Mouse (Mus musculus): ENCODE data around the gene Cela2a. TPM values are rescaled to one million over a fixed set of nuclear protein-coding genes. Genes with fewer than 3 reads are reported as not detected.
A peak's percentile ranks its signal among the peaks of the same experiment; 100 is the strongest.

Gene Cela2a
- total and polyA plus RNA-seq, 3 experiments, result 0.30 to 2.6 (median 0.43) TPM

- H3K79me2 ChIP-seq (replicated peaks; ENCODE audit: control insufficient read depth, extremely low read depth, insufficient read depth, poor library complexity, severe bottlenecking), result no peaks in the 10 kb centered on the region
- no peak overlapping the region for H3K9ac ChIP-seq (ENCODE audit: insufficient read depth, low read depth)
- H3K4me2 ChIP-seq (ENCODE audit: insufficient read depth, low read depth, poor library complexity, severe bottlenecking), result no peak overlapping the region
- in situ Hi-C loops (cut with MboI; ENCODE audit: low pct_ligation_motif_present, low pct_unique_long_range_greater_than_20kb, low sequenced_read_pairs) (no loop called here), dilution Hi-C loops (cut with MboI; ENCODE audit: extremely low pct_ligation_motif_present, extremely low pct_unique_long_range_greater_than_20kb, low sequenced_read_pairs) (no loop called here)
- H3K27ac ChIP-seq (ENCODE audit: insufficient read depth, low read depth), result no peak overlapping the region
- H3K4me1 ChIP-seq (ENCODE audit: control insufficient read depth in 1 of 2, insufficient read depth in 2 of 2), result peaks cover 23 to 63% of the 10 kb centered on the region in 2 experiments
- H3K4me3 ChIP-seq (replicated peaks in 1 of 3; ENCODE audit: low read depth in 2 of 3, low read length in 2 of 3, poor library complexity in 1 of 3), result no peak overlapping the region
- no peaks in the 10 kb centered on the region for H3K9me3 ChIP-seq (replicated peaks; ENCODE audit: low read length)
- TF ChIP-seq IRF4 (IDR thresholded peaks at IDR 0.05; ENCODE audit: low read depth, low read length) (peak; percentile 17; the same call in 1 of the 2 replicates), ETS1 (conservative IDR thresholded peaks at IDR 0.05; ENCODE audit: low read depth, low read length) (0 out of 2 replicates have a peak, but pooled peaks have one; percentile 9), BHLHE40 (IDR thresholded peaks at IDR 0.05; ENCODE audit: low read depth, low read length) (peak; percentile 58), GABPA (IDR thresholded peaks at IDR 0.05; ENCODE audit: insufficient replicate concordance, low read depth, low read length) (no peak), NRF1 (IDR thresholded peaks at IDR 0.05; ENCODE audit: low read depth, low read length) (no peak), EP300 (IDR thresholded peaks at IDR 0.05; ENCODE audit: low read length) (peak; percentile 26), USF2 (conservative IDR thresholded peaks at IDR 0.05; ENCODE audit: low read depth, low read length) (no peak), JUND (conservative IDR thresholded peaks at IDR 0.05; ENCODE audit: low read depth, low read length) (0 out of 2 replicates have a peak, but pooled peaks have one; percentile 22)
- DNase-seq (ENCODE audit: extremely low read depth), result peak; percentile 71
- no peaks in the 10 kb centered on the region for H3K27me3 ChIP-seq (replicated peaks)
- peaks cover 40 to 76% of the 10 kb centered on the region in 2 experiments for H3K36me3 ChIP-seq (replicated peaks in 1 of 2; ENCODE audit: control insufficient read depth in 1 of 2, insufficient read depth in 1 of 2, low read length in 1 of 2)
Measured at GRCm38 (mm10) chr4:141765008-141765407, 61.0 kb downstream of the Cela2a start.

Other genes with a start within 250 kb of the Cela2a start
- gene Fblim1, start 220.1 kb downstream of the Cela2a start, total RNA-seq (2012; rRNA removed), result 0.17 TPM in 2 replicates
- 0.07 and 0.09 TPM in 2 replicates for gene Fblim1, start 220.1 kb downstream of the Cela2a start, total RNA-seq (2014; rRNA removed)
- gene Fblim1, start 220.1 kb downstream of the Cela2a start, polyA plus RNA-seq (2012; ENCODE audit: insufficient read length, low read depth), result 0.97 and 1.2 TPM in 2 replicates
- gene Tmem82, start 207.5 kb downstream of the Cela2a start, total RNA-seq (2012; rRNA removed), result 3.8 and 5.2 TPM in 2 replicates
- gene Tmem82, start 207.5 kb downstream of the Cela2a start, total RNA-seq (2014; rRNA removed), result 0.58 and 0.68 TPM in 2 replicates
- gene Tmem82, start 207.5 kb downstream of the Cela2a start, polyA plus RNA-seq (2012; ENCODE audit: insufficient read length, low read depth), result 2.7 TPM in 2 replicates
- 0.63 and 0.64 TPM in 2 replicates for gene Slc25a34, start 202.3 kb downstream of the Cela2a start, total RNA-seq (2012; rRNA removed)
- 0.23 and 0.41 TPM in 2 replicates for gene Slc25a34, start 202.3 kb downstream of the Cela2a start, total RNA-seq (2014; rRNA removed)
- 1.2 and 1.7 TPM in 2 replicates for gene Slc25a34, start 202.3 kb downstream of the Cela2a start, polyA plus RNA-seq (2012; ENCODE audit: insufficient read length, low read depth)
- gene Plekhm2, start 161.3 kb downstream of the Cela2a start, total RNA-seq (2012; rRNA removed), result 12.3 and 13.7 TPM in 2 replicates
- 12.4 and 12.7 TPM in 2 replicates for gene Plekhm2, start 161.3 kb downstream of the Cela2a start, total RNA-seq (2014; rRNA removed)
- gene Plekhm2, start 161.3 kb downstream of the Cela2a start, polyA plus RNA-seq (2012; ENCODE audit: insufficient read length, low read depth), result 22.0 and 28.2 TPM in 2 replicates
- gene Rsc1a1, start 140.6 kb downstream of the Cela2a start, total RNA-seq (2012; rRNA removed), result 3.4 and 7.6 TPM in 2 replicates
- gene Rsc1a1, start 140.6 kb downstream of the Cela2a start, total RNA-seq (2014; rRNA removed), result 11.0 and 14.0 TPM in 2 replicates
- gene Rsc1a1, start 140.6 kb downstream of the Cela2a start, polyA plus RNA-seq (2012; ENCODE audit: insufficient read length, low read depth), result 0.16 and 7.0 TPM in 2 replicates
- 19.9 and 24.7 TPM in 2 replicates for gene Ddi2, start 102.7 kb downstream of the Cela2a start, total RNA-seq (2012; rRNA removed)
- gene Ddi2, start 102.7 kb downstream of the Cela2a start, total RNA-seq (2014; rRNA removed), result 18.0 and 18.4 TPM in 2 replicates
- 36.2 and 37.3 TPM in 2 replicates for gene Ddi2, start 102.7 kb downstream of the Cela2a start, polyA plus RNA-seq (2012; ENCODE audit: insufficient read length, low read depth)
- not detected in 2 replicates for gene Agmat, start 79.5 kb downstream of the Cela2a start, total RNA-seq (2012; rRNA removed)
- not detected in 2 replicates for gene Agmat, start 79.5 kb downstream of the Cela2a start, total RNA-seq (2014; rRNA removed)
- gene Agmat, start 79.5 kb downstream of the Cela2a start, polyA plus RNA-seq (2012; ENCODE audit: insufficient read length, low read depth), result not detected in 2 replicates
- 3.9 and 5.9 TPM in 2 replicates for gene Dnajc16, start 35.2 kb downstream of the Cela2a start, total RNA-seq (2012; rRNA removed)
- 3.1 and 3.8 TPM in 2 replicates for gene Dnajc16, start 35.2 kb downstream of the Cela2a start, total RNA-seq (2014; rRNA removed)
- 6.7 and 7.4 TPM in 2 replicates for gene Dnajc16, start 35.2 kb downstream of the Cela2a start, polyA plus RNA-seq (2012; ENCODE audit: insufficient read length, low read depth)
- gene Casp9, start 32.5 kb downstream of the Cela2a start, total RNA-seq (2012; rRNA removed), result 11.3 and 15.3 TPM in 2 replicates
- 3.7 and 5.2 TPM in 2 replicates for gene Casp9, start 32.5 kb downstream of the Cela2a start, total RNA-seq (2014; rRNA removed)
- gene Casp9, start 32.5 kb downstream of the Cela2a start, polyA plus RNA-seq (2012; ENCODE audit: insufficient read length, low read depth), result 14.5 and 15.1 TPM in 2 replicates
- gene Ctrc, start 20.2 kb upstream of the Cela2a start, total RNA-seq (2012; rRNA removed), result not detected in 2 replicates
- gene Ctrc, start 20.2 kb upstream of the Cela2a start, total RNA-seq (2014; rRNA removed), result not detected in 2 replicates
- not detected in 2 replicates for gene Ctrc, start 20.2 kb upstream of the Cela2a start, polyA plus RNA-seq (2012; ENCODE audit: insufficient read length, low read depth)
- 43.8 and 51.5 TPM in 2 replicates for gene Efhd2, start 48.8 kb upstream of the Cela2a start, total RNA-seq (2012; rRNA removed)
- gene Efhd2, start 48.8 kb upstream of the Cela2a start, total RNA-seq (2014; rRNA removed), result 34.7 and 44.1 TPM in 2 replicates
- 132 and 143 TPM in 2 replicates for gene Efhd2, start 48.8 kb upstream of the Cela2a start, polyA plus RNA-seq (2012; ENCODE audit: insufficient read length, low read depth)
- gene Fhad1, start 188.9 kb upstream of the Cela2a start, total RNA-seq (2012; rRNA removed), result 3.8 and 4.8 TPM in 2 replicates
- 5.3 and 5.5 TPM in 2 replicates for gene Fhad1, start 188.9 kb upstream of the Cela2a start, total RNA-seq (2014; rRNA removed)
- gene Fhad1, start 188.9 kb upstream of the Cela2a start, polyA plus RNA-seq (2012; ENCODE audit: insufficient read length, low read depth), result 8.6 and 10.1 TPM in 2 replicates